Mouse (Mus musculus) liver, adult 2 months (tissue): Measurements from ENCODE around the gene Phox2a. TPM values are rescaled to one million over a fixed set of nuclear protein-coding genes. Genes with fewer than 3 reads are reported as not detected.

ENCODE experiments used
- DNase-seq: peaks from one replicate; pipeline ENCODE4 v3.0.0-alpha.2; 2011; ENCODE audit warnings: low read depth, low spot score; ENCODE audit errors: extremely low read depth
- H3K27ac ChIP-seq: fragments of 200-500 bp; replicated peaks from 2 replicates; pipeline ENCODE4 v1.5.1; 2012; ENCODE audit warnings: low read depth, mild to moderate bottlenecking, control low read depth, inconsistent platforms, low read length; ENCODE audit not compliant: insufficient read depth
- H3K27me3 ChIP-seq: fragments of 200-500 bp; 2 replicates; pipeline ENCODE4 v1.6.1; 2012; ENCODE audit warnings: mild to moderate bottlenecking, moderate library complexity, low read length, inconsistent platforms; ENCODE audit not compliant: control insufficient read depth, insufficient read depth
- H3K36me3 ChIP-seq: fragments of 200-500 bp; 2 replicates; pipeline ENCODE4 v1.6.1; 2012; ENCODE audit warnings: low read length, inconsistent platforms; ENCODE audit not compliant: control insufficient read depth, insufficient read depth
- H3K4me1 ChIP-seq: fragments of 200-500 bp; 2 replicates; pipeline ENCODE4 v1.6.1; 2011; ENCODE audit warnings: low read length; ENCODE audit not compliant: control insufficient read depth, insufficient read depth
- H3K4me3 ChIP-seq: fragments of 200-500 bp; 2 replicates; pipeline ENCODE4 v1.5.1; 2011; ENCODE audit warnings: low read depth, mild to moderate bottlenecking, control low read depth, low read length, moderate library complexity; ENCODE audit not compliant: insufficient read depth
- H3K79me2 ChIP-seq: fragments of 200-500 bp; 2 replicates; pipeline ENCODE4 v1.6.1; 2012; ENCODE audit warnings: inconsistent platforms, mild to moderate bottlenecking, low read length, moderate library complexity; ENCODE audit not compliant: control insufficient read depth, insufficient read depth
- H3K9ac ChIP-seq: fragments of 200-500 bp; 2 replicates; pipeline ENCODE4 v1.6.1; 2012; ENCODE audit warnings: low read depth, mild to moderate bottlenecking, control low read depth, inconsistent platforms, low read length
- CTCF ChIP-seq: fragments of 200-500 bp; IDR thresholded peaks from 2 replicates; pipeline ENCODE4 v1.5.1; 2011; ENCODE audit warnings: low read depth, low read length, control low read depth
- POLR2A ChIP-seq: fragments of 200-500 bp; IDR thresholded peaks from 2 replicates; pipeline ENCODE4 v1.6.1; 2011; ENCODE audit warnings: low read length, control low read depth; ENCODE audit not compliant: insufficient read depth; ENCODE audit errors: extremely low read depth
- WGBS: fragments of 180-500 bp; shearing (Covaris S2); methylation state at CpG from one replicate; pipeline ENCODE4 v1.1.7; 2018; 5-methylcytosine and 5-hydroxymethylcytosine counted together
- polyA plus RNA-seq: library from polyadenylated mRNA; depleted of rRNA; stranded (reverse); fragments of >200 nt; gene quantifications from 2 replicates; pipeline ENCODE4 v1.2.3, GENCODE M21; 2012; rRNA removed
- total RNA-seq: library from RNA; depleted of rRNA; stranded (reverse); fragments of >200 nt; gene quantifications from 2 replicates; pipeline ENCODE4 v1.2.3, GENCODE M21; 2014; rRNA removed

Phox2a gene
- total and polyA plus RNA-seq, 2 experiments = not detected

DNA sequence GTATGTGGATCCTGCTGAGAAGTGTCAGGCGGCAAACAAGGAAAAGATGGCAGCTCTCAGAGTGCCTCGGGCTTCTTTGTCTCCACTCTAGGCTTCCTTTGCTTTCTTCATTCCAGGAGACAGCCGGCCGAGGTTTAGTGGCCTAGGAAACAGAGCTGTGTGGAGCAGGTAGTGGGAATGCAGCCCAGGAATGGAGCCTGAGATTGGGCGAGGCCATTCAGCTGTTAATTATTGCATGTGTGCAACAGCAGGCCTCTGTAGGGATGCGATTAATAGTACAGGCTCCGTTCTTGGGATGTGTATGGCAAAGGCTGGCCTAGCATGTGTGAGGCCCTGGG, 51.0 kb downstream of the Phox2a start:
- Histone ChIP-seq H3K36me3 (no peaks in the 10 kb centered on the region), H3K4me1 (no peaks in the 10 kb centered on the region), H3K4me3 (no peak overlapping the region), H3K27me3 (no peaks in the 10 kb centered on the region), H3K27ac (no peak overlapping the region), H3K9ac (no peak overlapping the region), H3K79me2 (no peaks in the 10 kb centered on the region)
- DNase-seq = no peak
- 87% methylated on average over 7 of the region's 7 CpGs for WGBS
- TF ChIP-seq POLR2A = no peak
- no peak for TF ChIP-seq CTCF

DNA sequence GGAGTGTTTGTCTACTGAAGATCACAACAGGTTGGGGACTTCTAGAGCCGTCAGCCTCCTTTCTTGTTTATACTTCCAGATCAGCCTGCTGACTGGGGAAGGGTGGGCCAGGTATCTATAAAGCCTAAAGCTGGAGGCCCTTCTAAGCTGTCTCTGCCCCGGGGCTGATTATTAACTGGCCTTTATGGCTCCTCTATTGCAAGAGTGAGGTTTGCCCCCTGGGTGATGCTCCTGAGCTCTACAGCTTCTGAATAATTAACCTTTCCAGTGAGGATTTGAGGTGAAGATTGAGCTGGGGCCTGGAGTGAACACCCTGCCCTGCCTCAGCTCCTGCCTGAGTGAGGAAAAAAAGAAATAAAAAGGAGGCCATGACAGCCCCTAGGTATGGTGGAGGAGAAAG, 52.5 kb downstream of the Phox2a start, which contains the start of gene Folr1:
Gene Folr1, minus strand, starts transcription at position 160 of the 400 bp plus-strand sequence.
- WGBS = 61% methylated on average over 2 of the region's 2 CpGs
- H3K27me3 ChIP-seq = no peaks in the 10 kb centered on the region
- H3K79me2 ChIP-seq = no peaks in the 10 kb centered on the region
- no peaks in the 10 kb centered on the region for H3K36me3 ChIP-seq
- H3K9ac ChIP-seq = peak within 1 kb of the TSS; percentile 29
- H3K4me3 ChIP-seq = peak within 1 kb of the TSS; percentile 3
- DNase-seq = no peak
- H3K4me1 ChIP-seq = no peaks in the 10 kb centered on the region
- no peak for TF ChIP-seq POLR2A
- TF ChIP-seq CTCF = no peak
- peak within 1 kb of the TSS; percentile 54 for H3K27ac ChIP-seq

DNA sequence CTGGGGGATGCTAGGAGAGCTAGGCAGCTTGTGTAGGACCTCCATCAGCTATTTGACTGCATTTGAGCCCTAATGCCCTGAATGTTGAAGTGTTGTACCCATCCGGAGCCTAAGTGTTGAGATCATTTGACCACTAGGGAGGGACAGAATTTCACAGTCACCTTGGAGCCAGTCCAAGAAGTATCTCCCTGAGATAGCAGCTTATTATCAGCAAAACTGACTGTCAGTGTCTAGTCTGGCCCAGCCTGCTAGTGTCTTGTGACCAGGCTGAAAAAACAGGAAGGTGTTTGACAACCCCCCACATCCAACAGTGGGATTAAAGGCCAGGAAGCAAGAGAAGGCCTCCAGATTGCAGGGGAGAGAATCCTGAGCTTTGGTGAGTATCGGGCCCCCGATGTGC, 53.2 kb downstream of the Phox2a start:
- Histone ChIP-seq H3K36me3 (no peaks in the 10 kb centered on the region), H3K4me3 (peak overlapping the region; percentile 3), H3K4me1 (no peaks in the 10 kb centered on the region), H3K9ac (peak overlapping the region; percentile 29), H3K27me3 (no peaks in the 10 kb centered on the region), H3K79me2 (no peaks in the 10 kb centered on the region), H3K27ac (peak overlapping the region; percentile 54)
- peak; percentile 43 for DNase-seq
- no peak for TF ChIP-seq CTCF
- TF ChIP-seq POLR2A = no peak
- 60% methylated on average over 3 of the region's 3 CpGs for WGBS

Other genes starting within 250 kb of the Phox2a start
- gene Art2b, start 232.7 kb upstream of the Phox2a start, total RNA-seq = 0.94 and 1.2 TPM in 2 replicates
- gene Art2b, start 232.7 kb upstream of the Phox2a start, polyA plus RNA-seq = 0.56 and 0.75 TPM in 2 replicates
- 36.4 and 45.2 TPM in 2 replicates for gene Clpb, start 154.7 kb upstream of the Phox2a start, total RNA-seq
- 43.2 and 56.2 TPM in 2 replicates for gene Clpb, start 154.7 kb upstream of the Phox2a start, polyA plus RNA-seq
- gene Inppl1, start 19.9 kb downstream of the Phox2a start, total RNA-seq = 10.9 and 13.5 TPM in 2 replicates
- gene Inppl1, start 19.9 kb downstream of the Phox2a start, polyA plus RNA-seq = 25.4 and 32.9 TPM in 2 replicates
- gene Folr2, start 38.9 kb downstream of the Phox2a start, total RNA-seq = 19.7 and 37.4 TPM in 2 replicates
- 13.3 and 23.1 TPM in 2 replicates for gene Folr2, start 38.9 kb downstream of the Phox2a start, polyA plus RNA-seq
- 16.6 and 17.1 TPM in 2 replicates for gene Anapc15, start 45.4 kb downstream of the Phox2a start, total RNA-seq
- 27.3 and 31.8 TPM in 2 replicates for gene Anapc15, start 45.4 kb downstream of the Phox2a start, polyA plus RNA-seq
- gene Folr1, start 52.5 kb downstream of the Phox2a start, total RNA-seq = 0.20 TPM in 1 of 2 replicates, not detected in the other
- gene Folr1, start 52.5 kb downstream of the Phox2a start, polyA plus RNA-seq = 0.23 TPM in 1 of 2 replicates, not detected in the other
- gene Lamtor1, start 87.6 kb downstream of the Phox2a start, total RNA-seq = 64.1 and 75.7 TPM in 2 replicates
- 159 and 171 TPM in 2 replicates for gene Lamtor1, start 87.6 kb downstream of the Phox2a start, polyA plus RNA-seq
- gene Tomt, start 88.0 kb downstream of the Phox2a start, total RNA-seq = 0.07 TPM in 1 of 2 replicates, not detected in the other
- 0.19 and 0.22 TPM in 2 replicates for gene Tomt, start 88.0 kb downstream of the Phox2a start, polyA plus RNA-seq
- 3.1 and 3.3 TPM in 2 replicates for gene Lrrc51, start 115.6 kb downstream of the Phox2a start, total RNA-seq
- gene Lrrc51, start 115.6 kb downstream of the Phox2a start, polyA plus RNA-seq = 5.2 and 5.3 TPM in 2 replicates
- gene Numa1, start 115.8 kb downstream of the Phox2a start, total RNA-seq = 31.8 and 34.8 TPM in 2 replicates
- gene Numa1, start 115.8 kb downstream of the Phox2a start, polyA plus RNA-seq = 22.2 and 26.7 TPM in 2 replicates
- 15.7 TPM in 2 replicates for gene Il18bp, start 200.4 kb downstream of the Phox2a start, total RNA-seq
- gene Il18bp, start 200.4 kb downstream of the Phox2a start, polyA plus RNA-seq = 14.2 and 26.4 TPM in 2 replicates
- 16.2 and 17.1 TPM in 2 replicates for gene Rnf121, start 247.2 kb downstream of the Phox2a start, total RNA-seq
- gene Rnf121, start 247.2 kb downstream of the Phox2a start, polyA plus RNA-seq = 18.3 and 21.1 TPM in 2 replicates
- 4.8 and 4.9 TPM in 2 replicates for gene Xndc1, start 247.2 kb downstream of the Phox2a start, total RNA-seq
- gene Xndc1, start 247.2 kb downstream of the Phox2a start, polyA plus RNA-seq = 3.2 and 5.9 TPM in 2 replicates
- gene Xntrpc, start 247.4 kb downstream of the Phox2a start, total RNA-seq = 0.18 and 0.74 TPM in 2 replicates
- gene Xntrpc, start 247.4 kb downstream of the Phox2a start, polyA plus RNA-seq = 0.75 and 0.83 TPM in 2 replicates